Comparison of ENCODE assay signal across 29 mouse cellular contexts in genomic region chr4:115922688-115923087, GRCm38 (mm10). TPM values are rescaled to one million over a fixed set of nuclear protein-coding genes. Genes with fewer than 3 reads are reported as not detected.
"Had no signal": no experiment of that assay in that cellular context is flagged by ENCODE, and none has a peak within 500 bp of the region (broad histone marks: within the 10 kb centered on the region; RNA-seq: fewer than 3 reads in every experiment).

No protein-coding gene starts in this region.

- H3K4me3 ChIP-seq: lung, embryonic 15.5 days; megakaryocyte, embryonic 14.5 days; midbrain, embryonic 13.5 days; midbrain, embryonic 15.5 days; neural tube, embryonic 13.5 days; neural tube, embryonic 15.5 days; stomach, embryonic 15.5 days had no signal

- H3K9ac ChIP-seq: liver, postnatal 0 days; lung, embryonic 15.5 days; midbrain, embryonic 13.5 days; midbrain, embryonic 15.5 days; neural tube, embryonic 13.5 days; neural tube, embryonic 15.5 days; stomach, embryonic 15.5 days had no signal

- H3K27ac ChIP-seq: lung, embryonic 15.5 days; macrophage; midbrain, embryonic 13.5 days; midbrain, embryonic 15.5 days; neural tube, embryonic 13.5 days; neural tube, embryonic 15.5 days; stomach, embryonic 15.5 days; stomach, postnatal 0 days had no signal

- H3K4me1 ChIP-seq: lung, embryonic 15.5 days; megakaryocyte, embryonic 14.5 days; midbrain, embryonic 13.5 days; midbrain, embryonic 15.5 days; neural tube, embryonic 13.5 days; stomach, embryonic 15.5 days had no signal

- H3K4me2 ChIP-seq: lung, embryonic 15.5 days; midbrain, embryonic 11.5 days; midbrain, embryonic 13.5 days; midbrain, embryonic 15.5 days; neural tube, embryonic 13.5 days; neural tube, embryonic 15.5 days; stomach, embryonic 15.5 days had no signal

- H3K9me3 ChIP-seq: lung, embryonic 15.5 days; megakaryocyte, embryonic 14.5 days; midbrain, embryonic 13.5 days; midbrain, embryonic 15.5 days; neural tube, embryonic 13.5 days; neural tube, embryonic 15.5 days; stomach, embryonic 15.5 days had no signal

- ATAC-seq: liver, postnatal 0 days; lung, postnatal 0 days; midbrain, embryonic 13.5 days; midbrain, embryonic 15.5 days had no signal

- DNase-seq: liver, postnatal 0 days; lung, adult 2 months; lung, postnatal 14 days; lung, postnatal 36 days; retina, postnatal 1 day; right cerebral cortex, adult 18-20 months; right cerebral cortex, postnatal 25 days; right cerebral cortex, postnatal 4 days; spleen, adult 18-20 months; thymus, adult 2 months; thymus, postnatal 25 days; thymus, postnatal 4 days had no signal

- H3K36me3 ChIP-seq: lung, embryonic 15.5 days; midbrain, embryonic 15.5 days; neural tube, embryonic 13.5 days; neural tube, embryonic 15.5 days; stomach, embryonic 15.5 days had no signal

RNA-seq across cellular contexts. Expression of gene Dmbx1, which starts 17.0 kb away (rescaled TPM):
- total RNA-seq: megakaryocyte progenitor cell, adult 5-6 weeks; monocyte, adult 5-6 weeks had no signal
- polyA plus RNA-seq: liver, postnatal 0 days; lung, adult 2 months; lung, postnatal 0 days; macrophage; small intestine, adult 2 months; stomach, postnatal 0 days; urinary bladder, adult 2 months had no signal

RNA-seq across cellular contexts. Expression of gene 6430628N08Rik, which starts 32.2 kb away (rescaled TPM):
- total RNA-seq: megakaryocyte progenitor cell, adult 5-6 weeks; monocyte, adult 5-6 weeks had no signal
- polyA plus RNA-seq: liver, postnatal 0 days; lung, adult 2 months; lung, embryonic 15.5 days; lung, postnatal 0 days; macrophage; neural tube, embryonic 11.5 days; small intestine, adult 2 months; stomach, embryonic 15.5 days; stomach, postnatal 0 days; testis, adult 2 months; thymus, adult 2 months; urinary bladder, adult 2 months had no signal

RNA-seq across cellular contexts. Expression of gene Kncn, which starts 38.5 kb away (rescaled TPM):
- total RNA-seq: monocyte, adult 5-6 weeks had no signal
- polyA plus RNA-seq: liver, postnatal 0 days; lung, adult 2 months; lung, embryonic 15.5 days; lung, postnatal 0 days; macrophage; midbrain, embryonic 11.5 days; midbrain, embryonic 15.5 days; neural tube, embryonic 11.5 days; small intestine, adult 2 months; stomach, embryonic 15.5 days; stomach, postnatal 0 days; urinary bladder, adult 2 months had no signal
